Mouse (Mus musculus): ENCODE results near the gene Ccdc142. TPM values are rescaled to one million over a fixed set of nuclear protein-coding genes. Genes with fewer than 3 reads are reported as not detected.

The Ccdc142 gene
- polyA plus RNA-seq (2014; fragmentation: Nextera tagmentation; extraction: Ambion mirVana) = 1.6 and 2.4 TPM in 2 replicates

- H3K27me3 ChIP-seq (ENCODE audit: control insufficient read depth, insufficient read depth, low read length) = no peaks in the 10 kb centered on the region
- peak within 1 kb of the TSS; percentile 64 for H3K9ac ChIP-seq (ENCODE audit: low read depth, low read length)
- H3K36me3 ChIP-seq (ENCODE audit: control insufficient read depth, insufficient read depth, low read length) = no peaks in the 10 kb centered on the region
- H3K9me3 ChIP-seq (ENCODE audit: control insufficient read depth, low read length) = no peaks in the 10 kb centered on the region
- H3K4me2 ChIP-seq (replicated peaks; ENCODE audit: low read depth, low read length) = peak within 1 kb of the TSS; percentile 99
- H3K27ac ChIP-seq (ENCODE audit: low read depth, low read length) = peak within 1 kb of the TSS; percentile 12; the same call in 1 of the 2 replicates
- peaks cover 11% of the 10 kb centered on the region for H3K4me1 ChIP-seq (ENCODE audit: control insufficient read depth, insufficient read depth, low read length)
- WGBS = under 1% methylated on average over 25 of the region's 25 CpGs
- peak within 1 kb of the TSS; percentile 49 for H3K4me3 ChIP-seq (ENCODE audit: low read length)
- ATAC-seq (ENCODE audit: low FRiP score, low TSS enrichment) = peak; percentile 86
These were observed at the start of gene Ccdc142, which contains the start of gene Gm42688 for GRCm38 (mm10) chr6:83101316-83101687. Gene Ccdc142 (plus strand): TSS chr6:83101601. Gene Gm42688 (plus strand): TSS chr6:83101617.

DNA sequence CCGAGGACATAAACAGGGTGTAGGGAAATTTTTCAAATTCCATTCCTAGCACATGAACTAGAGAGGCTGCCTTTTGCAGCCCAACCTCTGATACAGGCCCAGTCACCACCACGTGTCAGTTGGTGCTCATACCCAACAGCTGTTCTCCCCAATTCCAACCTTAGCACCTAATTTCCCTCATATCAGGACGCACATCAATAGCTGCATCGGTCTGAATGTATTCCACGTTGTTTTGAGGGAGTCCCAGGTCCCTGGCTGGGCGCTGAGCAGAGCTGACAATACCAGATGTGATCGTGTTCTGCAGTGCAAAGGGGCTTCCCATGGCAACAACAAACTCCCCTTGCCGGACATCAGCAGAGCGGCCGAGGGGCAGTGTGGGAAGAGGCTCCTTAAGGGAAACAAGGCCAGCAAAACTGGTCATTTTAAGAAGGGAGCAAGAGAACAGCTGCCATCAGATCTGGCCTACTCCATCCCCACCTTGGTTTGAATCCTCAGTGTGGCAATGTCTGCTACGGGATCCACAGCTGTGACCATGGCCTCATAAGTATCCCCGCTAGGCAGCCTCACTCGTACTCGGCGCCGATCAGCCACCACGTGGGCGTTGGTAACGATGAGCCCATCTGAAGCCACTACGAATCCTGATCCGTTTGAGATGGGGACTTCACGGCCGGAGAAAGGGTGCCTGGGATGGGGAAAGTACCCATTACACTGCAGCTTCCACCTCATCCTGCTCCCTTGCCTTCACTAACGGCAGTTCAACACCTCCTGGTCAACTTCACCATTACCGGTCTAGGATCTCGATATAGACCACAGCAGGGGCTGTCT, 48.1 kb upstream of the Ccdc142 start:
- peak overlapping the region; percentile 95 for H3K4me2 ChIP-seq (replicated peaks; ENCODE audit: low read depth, low read length)
- peak overlapping the region; percentile 79 for H3K27ac ChIP-seq (ENCODE audit: low read depth, low read length)
- WGBS = 3% methylated on average over 26 of the region's 26 CpGs
- no peaks in the 10 kb centered on the region for H3K27me3 ChIP-seq (ENCODE audit: control insufficient read depth, insufficient read depth, low read length)
- H3K9me3 ChIP-seq (ENCODE audit: control insufficient read depth, low read length) = no peaks in the 10 kb centered on the region
- peak overlapping the region; percentile 70 for H3K4me3 ChIP-seq (ENCODE audit: low read length)
- no peak; the same call in 1 of the 2 replicates for ATAC-seq (ENCODE audit: low FRiP score, low TSS enrichment)
- H3K4me1 ChIP-seq (ENCODE audit: control insufficient read depth, insufficient read depth, low read length) = peaks cover 20% of the 10 kb centered on the region
- peaks cover 43% of the 10 kb centered on the region for H3K36me3 ChIP-seq (ENCODE audit: control insufficient read depth, insufficient read depth, low read length)
- peak overlapping the region; percentile 91 for H3K9ac ChIP-seq (ENCODE audit: low read depth, low read length)

GRCm38 (mm10) chr6:83054074-83054851, 47.1 kb upstream of the Ccdc142 start, which contains the start of gene Aup1:
Gene Aup1 (plus strand): TSS chr6:83054521.
- no peaks in the 10 kb centered on the region for H3K9me3 ChIP-seq (ENCODE audit: control insufficient read depth, low read length)
- no peaks in the 10 kb centered on the region for H3K27me3 ChIP-seq (ENCODE audit: control insufficient read depth, insufficient read depth, low read length)
- H3K4me2 ChIP-seq (replicated peaks; ENCODE audit: low read depth, low read length) = peak within 1 kb of the TSS; percentile 95
- ATAC-seq (ENCODE audit: low FRiP score, low TSS enrichment) = peak; percentile 96
- H3K9ac ChIP-seq (ENCODE audit: low read depth, low read length) = peak within 1 kb of the TSS; percentile 91
- 1% methylated on average over 50 of the region's 64 CpGs for WGBS
- peak within 1 kb of the TSS; percentile 70 for H3K4me3 ChIP-seq (ENCODE audit: low read length)
- peaks cover 20% of the 10 kb centered on the region for H3K4me1 ChIP-seq (ENCODE audit: control insufficient read depth, insufficient read depth, low read length)
- peak within 1 kb of the TSS; percentile 79 for H3K27ac ChIP-seq (ENCODE audit: low read depth, low read length)
- H3K36me3 ChIP-seq (ENCODE audit: control insufficient read depth, insufficient read depth, low read length) = peaks cover 43% of the 10 kb centered on the region

DNA sequence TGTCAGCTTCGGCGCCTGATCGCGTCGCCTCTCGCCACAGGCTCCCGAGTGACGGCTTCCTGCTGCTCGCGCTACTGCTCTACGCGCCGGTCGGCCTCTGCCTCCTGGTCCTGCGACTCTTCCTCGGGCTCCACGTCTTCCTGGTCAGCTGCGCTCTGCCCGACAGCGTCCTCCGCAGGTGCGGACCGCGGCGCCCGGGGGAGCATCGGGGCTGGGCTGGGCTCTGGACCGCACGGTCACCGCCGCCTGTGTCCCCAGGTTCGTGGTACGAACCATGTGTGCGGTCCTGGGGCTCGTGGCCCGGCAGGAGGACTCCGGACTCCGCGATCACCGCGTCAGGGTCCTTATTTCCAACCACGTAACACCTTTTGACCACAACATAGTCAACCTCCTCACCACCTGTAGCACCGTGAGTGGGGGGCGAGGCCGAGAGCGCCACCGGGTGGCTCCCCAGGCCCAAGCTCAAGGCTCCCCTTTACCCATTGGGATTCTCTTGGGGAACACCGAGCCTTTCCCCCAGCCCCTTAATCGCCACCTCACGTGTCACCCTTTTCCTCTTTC, 46.5 kb upstream of the Ccdc142 start, which contains the start of gene Htra2:
Htra2 (minus strand) TSS at position 403 of the 561 bp plus-strand sequence.
- Histone ChIP-seq H3K36me3 (ENCODE audit: control insufficient read depth, insufficient read depth, low read length) (peaks cover 41% of the 10 kb centered on the region), H3K27ac (ENCODE audit: low read depth, low read length) (peak within 1 kb of the TSS; percentile 79), H3K4me3 (ENCODE audit: low read length) (peak within 1 kb of the TSS; percentile 70), H3K9ac (ENCODE audit: low read depth, low read length) (peak within 1 kb of the TSS; percentile 91), H3K27me3 (ENCODE audit: control insufficient read depth, insufficient read depth, low read length) (no peaks in the 10 kb centered on the region), H3K4me2 (replicated peaks; ENCODE audit: low read depth, low read length) (peak within 1 kb of the TSS; percentile 95), H3K9me3 (ENCODE audit: control insufficient read depth, low read length) (no peaks in the 10 kb centered on the region), H3K4me1 (ENCODE audit: control insufficient read depth, insufficient read depth, low read length) (peaks cover 20% of the 10 kb centered on the region)
- WGBS = under 1% methylated on average over 50 of the region's 50 CpGs
- ATAC-seq (ENCODE audit: low FRiP score, low TSS enrichment) = 0 out of 2 replicates have a peak, but pooled peaks have one; percentile 3

DNA sequence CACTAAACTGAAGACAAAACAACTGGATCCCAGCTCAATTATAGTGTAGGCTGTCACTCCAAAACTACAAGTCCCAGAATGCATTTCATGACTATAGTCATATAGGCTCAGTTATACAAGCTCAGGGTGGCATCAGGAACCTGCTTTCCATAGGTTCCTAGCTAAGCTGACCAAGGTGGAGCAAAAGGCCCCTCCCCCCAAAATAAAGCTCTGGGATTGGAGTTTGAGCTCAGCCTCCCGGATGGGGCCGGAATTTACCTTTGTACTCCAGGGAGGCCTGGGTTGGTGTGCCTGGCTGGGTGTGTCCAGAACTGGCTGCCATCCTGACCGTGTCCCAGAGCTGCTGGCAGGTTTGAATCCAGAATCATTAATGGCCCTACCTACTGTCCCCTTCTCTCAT, 43.6 kb upstream of the Ccdc142 start, which contains the start of gene Dqx1:
Dqx1 (plus strand) TSS at position 55 of the 400 bp plus-strand sequence.
- no peak for ATAC-seq (ENCODE audit: low FRiP score, low TSS enrichment)
- H3K9ac ChIP-seq (ENCODE audit: low read depth, low read length) = no peak within 1 kb of the TSS; the same call in 1 of the 2 replicates
- WGBS = 54% methylated on average over 3 of the region's 3 CpGs
- no peak within 1 kb of the TSS for H3K27ac ChIP-seq (ENCODE audit: low read depth, low read length)
- peaks cover 15% of the 10 kb centered on the region for H3K4me1 ChIP-seq (ENCODE audit: control insufficient read depth, insufficient read depth, low read length)
- no peak within 1 kb of the TSS for H3K4me2 ChIP-seq (replicated peaks; ENCODE audit: low read depth, low read length)
- H3K4me3 ChIP-seq (ENCODE audit: low read length) = no peak within 1 kb of the TSS
- H3K9me3 ChIP-seq (ENCODE audit: control insufficient read depth, low read length) = no peaks in the 10 kb centered on the region
- H3K27me3 ChIP-seq (ENCODE audit: control insufficient read depth, insufficient read depth, low read length) = peaks cover 16% of the 10 kb centered on the region
- peaks cover 18% of the 10 kb centered on the region for H3K36me3 ChIP-seq (ENCODE audit: control insufficient read depth, insufficient read depth, low read length)

DNA sequence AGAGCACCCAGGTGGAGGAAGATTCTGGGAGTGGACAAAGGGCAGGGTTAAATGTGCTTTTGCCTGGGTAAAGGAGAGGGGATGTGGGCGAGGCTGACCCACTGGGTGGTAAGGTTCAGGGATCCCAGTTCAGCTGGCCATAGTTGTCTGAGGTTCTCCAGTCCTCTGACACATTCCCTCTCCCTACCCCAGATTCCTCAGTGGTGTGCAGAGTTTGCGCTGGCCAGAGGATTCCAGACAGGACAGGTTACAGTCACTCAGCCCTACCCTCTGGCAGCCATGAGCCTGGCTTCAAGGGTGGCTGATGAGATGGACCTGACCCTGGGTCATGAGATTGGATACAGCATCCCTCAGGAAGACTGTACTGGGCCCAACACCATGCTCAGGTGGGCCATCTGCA, 42.7 kb upstream of the Ccdc142 start:
- H3K27ac ChIP-seq (ENCODE audit: low read depth, low read length) = no peak overlapping the region
- H3K4me3 ChIP-seq (ENCODE audit: low read length) = no peak overlapping the region
- peaks cover 9% of the 10 kb centered on the region for H3K4me1 ChIP-seq (ENCODE audit: control insufficient read depth, insufficient read depth, low read length)
- H3K27me3 ChIP-seq (ENCODE audit: control insufficient read depth, insufficient read depth, low read length) = peaks cover 25% of the 10 kb centered on the region
- WGBS = 75% methylated on average over 2 of the region's 2 CpGs
- H3K9ac ChIP-seq (ENCODE audit: low read depth, low read length) = no peak overlapping the region
- no peaks in the 10 kb centered on the region for H3K9me3 ChIP-seq (ENCODE audit: control insufficient read depth, low read length)
- H3K4me2 ChIP-seq (replicated peaks; ENCODE audit: low read depth, low read length) = no peak overlapping the region
- no peak for ATAC-seq (ENCODE audit: low FRiP score, low TSS enrichment)
- H3K36me3 ChIP-seq (ENCODE audit: control insufficient read depth, insufficient read depth, low read length) = peaks cover 18% of the 10 kb centered on the region

GRCm38 (mm10) chr6:83065995-83066394, 35.4 kb upstream of the Ccdc142 start:
- ATAC-seq (ENCODE audit: low FRiP score, low TSS enrichment) = no peak
- H3K9me3 ChIP-seq (ENCODE audit: control insufficient read depth, low read length) = no peaks in the 10 kb centered on the region
- H3K9ac ChIP-seq (ENCODE audit: low read depth, low read length) = no peak overlapping the region
- peaks cover 94% of the 10 kb centered on the region for H3K27me3 ChIP-seq (ENCODE audit: control insufficient read depth, insufficient read depth, low read length)
- no peaks in the 10 kb centered on the region for H3K36me3 ChIP-seq (ENCODE audit: control insufficient read depth, insufficient read depth, low read length)
- H3K4me3 ChIP-seq (ENCODE audit: low read length) = no peak overlapping the region
- no peak overlapping the region for H3K4me2 ChIP-seq (replicated peaks; ENCODE audit: low read depth, low read length)
- H3K4me1 ChIP-seq (ENCODE audit: control insufficient read depth, insufficient read depth, low read length) = peaks cover 11% of the 10 kb centered on the region
- 56% methylated on average over 8 of the region's 8 CpGs for whole genome bisulfite sequencing
- H3K27ac ChIP-seq (ENCODE audit: low read depth, low read length) = no peak overlapping the region

DNA sequence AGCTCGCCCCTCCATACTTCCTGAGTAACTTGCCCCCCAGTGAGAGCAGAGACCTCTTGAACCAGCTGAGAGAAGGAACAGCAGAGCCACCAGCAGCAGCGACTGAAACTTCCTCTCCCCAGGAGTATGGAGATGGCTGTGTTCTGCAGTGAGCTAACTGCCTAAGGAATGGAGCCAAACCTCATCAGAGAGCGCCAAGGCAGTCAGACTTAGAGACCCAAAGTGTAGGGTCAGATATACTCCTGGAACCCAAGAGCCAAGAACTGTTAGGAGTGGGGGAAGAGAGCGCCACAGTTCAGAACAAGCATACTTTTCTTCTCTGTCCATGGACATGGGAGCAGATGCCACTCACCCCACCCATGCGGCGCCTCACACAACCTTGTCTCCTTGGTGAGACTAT, 35.0 kb upstream of the Ccdc142 start:
- H3K9ac ChIP-seq (ENCODE audit: low read depth, low read length) = no peak overlapping the region
- no peak overlapping the region for H3K27ac ChIP-seq (ENCODE audit: low read depth, low read length)
- no peak overlapping the region for H3K4me3 ChIP-seq (ENCODE audit: low read length)
- 45% methylated on average over 6 of the region's 6 CpGs for WGBS
- no peak overlapping the region for H3K4me2 ChIP-seq (replicated peaks; ENCODE audit: low read depth, low read length)
- peaks cover 95% of the 10 kb centered on the region for H3K27me3 ChIP-seq (ENCODE audit: control insufficient read depth, insufficient read depth, low read length)
- no peak for ATAC-seq (ENCODE audit: low FRiP score, low TSS enrichment)
- H3K4me1 ChIP-seq (ENCODE audit: control insufficient read depth, insufficient read depth, low read length) = peaks cover 14% of the 10 kb centered on the region
- no peaks in the 10 kb centered on the region for H3K9me3 ChIP-seq (ENCODE audit: control insufficient read depth, low read length)
- H3K36me3 ChIP-seq (ENCODE audit: control insufficient read depth, insufficient read depth, low read length) = no peaks in the 10 kb centered on the region

Data from kidney, embryonic 14.5 days (tissue).